Mouse (Mus musculus): ENCODE measurements around the gene Slc35g1.
"Not testable (repeated sequence)": the region's sequence is repeated elsewhere in the genome, so short reads cannot be mapped to it uniquely, and the experiment has no call there.

Gene Slc35g1

GRCm38 (mm10) chr19:38395701-38396632 is at the start of gene Slc35g1:
TSS of gene Slc35g1 (plus strand) at chr19:38395980.
- peak; percentile 25 to 51 for DNase-seq (ENCODE audit: low spot score in 2 of 2)

GRCm38 (mm10) chr19:38348271-38349012 is 47.3 kb upstream of the Slc35g1 start:
- DNase-seq (ENCODE audit: low spot score in 2 of 2), result no peak

- no peak for DNase-seq (ENCODE audit: low spot score in 2 of 2)
These were observed 46.8 kb upstream of the Slc35g1 start for GRCm38 (mm10) chr19:38349013-38349341.

GRCm38 (mm10) chr19:38351202-38351601 is 44.6 kb upstream of the Slc35g1 start:
- no peak for DNase-seq (ENCODE audit: low spot score in 2 of 2)

GRCm38 (mm10) chr19:38351728-38352127 is 44.1 kb upstream of the Slc35g1 start:
- DNase-seq (ENCODE audit: low spot score in 2 of 2), result no peak

GRCm38 (mm10) chr19:38352495-38353130 is 43.2 kb upstream of the Slc35g1 start:
- DNase-seq (ENCODE audit: low spot score in 2 of 2), result peak in 1 of 2 experiments; percentile 17

GRCm38 (mm10) chr19:38354279-38354678 is 41.5 kb upstream of the Slc35g1 start:
- no peak for DNase-seq (ENCODE audit: low spot score in 2 of 2)

GRCm38 (mm10) chr19:38354819-38355360 is 40.9 kb upstream of the Slc35g1 start:
- DNase-seq (ENCODE audit: low spot score in 2 of 2), result no peak

- DNase-seq (ENCODE audit: low spot score in 2 of 2), result no peak
These were observed 39.5 kb upstream of the Slc35g1 start for GRCm38 (mm10) chr19:38356211-38356828.

- DNase-seq (ENCODE audit: low spot score in 2 of 2), result no peak
These were observed 37.7 kb upstream of the Slc35g1 start for GRCm38 (mm10) chr19:38357956-38358623.

- DNase-seq (ENCODE audit: low spot score in 2 of 2), result no peak
These were observed 36.5 kb upstream of the Slc35g1 start for GRCm38 (mm10) chr19:38359287-38359686.

- no peak for DNase-seq (ENCODE audit: low spot score in 2 of 2)
These were observed 33.9 kb upstream of the Slc35g1 start for GRCm38 (mm10) chr19:38361850-38362249.

- no peak for DNase-seq (ENCODE audit: low spot score in 2 of 2)
These were observed 32.4 kb upstream of the Slc35g1 start for GRCm38 (mm10) chr19:38363358-38363757.

GRCm38 (mm10) chr19:38363879-38364659 is 31.7 kb upstream of the Slc35g1 start:
- no peak for DNase-seq (ENCODE audit: low spot score in 2 of 2)

- DNase-seq (ENCODE audit: low spot score in 2 of 2), result no peak
These were observed 30.7 kb upstream of the Slc35g1 start for GRCm38 (mm10) chr19:38364939-38365614.

GRCm38 (mm10) chr19:38372460-38373102 is 23.2 kb upstream of the Slc35g1 start:
- no peak for DNase-seq (ENCODE audit: low spot score in 2 of 2)

GRCm38 (mm10) chr19:38373371-38373770 is 22.4 kb upstream of the Slc35g1 start:
- DNase-seq (ENCODE audit: low spot score in 2 of 2), result no peak

GRCm38 (mm10) chr19:38383769-38384168 is 12.0 kb upstream of the Slc35g1 start:
- no peak for DNase-seq (ENCODE audit: low spot score in 2 of 2)

GRCm38 (mm10) chr19:38387021-38387420 is 8.8 kb upstream of the Slc35g1 start:
- not testable (repeated sequence) for DNase-seq (ENCODE audit: low spot score in 2 of 2)
